Mouse (Mus musculus) bone marrow, adult 2 months (tissue): Measurements from ENCODE around the gene Itih4.

ENCODE experiments used
- CTCF ChIP-seq: fragments of 200-500 bp; IDR thresholded peaks from 2 replicates; pipeline ENCODE4 v1.5.1; 2011; ENCODE audit warnings: low read length, control low read depth; ENCODE audit not compliant: control insufficient read depth, insufficient read depth
- POLR2A ChIP-seq: fragments of 200-500 bp; IDR thresholded peaks from 2 replicates; pipeline ENCODE4 v1.6.1; 2011; ENCODE audit warnings: low read depth, mild to moderate bottlenecking, control low read depth, low read length, borderline replicate concordance; ENCODE audit not compliant: control insufficient read depth

GRCm38 (mm10) chr14:30852325-30852724 lies 34.0 kb upstream of the Itih4 start:
- TF ChIP-seq CTCF (no peak), POLR2A (no peak)
